Mouse (Mus musculus) thymus, adult 2 months (tissue): ENCODE measurements around the gene Rap2a. TPM values are rescaled to one million over a fixed set of nuclear protein-coding genes. Genes with fewer than 3 reads are reported as not detected.
A peak's percentile ranks its signal among the peaks of the same experiment; 100 is the strongest.

Source experiments
- DNase-seq: peaks from one replicate; pipeline ENCODE4 v3.0.0; 2021
- H3K27ac ChIP-seq: fragments of 200-500 bp; 2 replicates; pipeline ENCODE4 v1.5.1; 2012; ENCODE audit warnings: low read length, control low read depth; ENCODE audit not compliant: control insufficient read depth, insufficient read depth
- H3K27me3 ChIP-seq: fragments of 200-500 bp; 2 replicates; pipeline ENCODE4 v1.6.1; 2012; ENCODE audit warnings: mild to moderate bottlenecking, low read length, moderate library complexity, mixed read lengths; ENCODE audit not compliant: control insufficient read depth, insufficient read depth
- H3K36me3 ChIP-seq: fragments of 200-500 bp; 2 replicates; pipeline ENCODE4 v1.6.1; 2012; ENCODE audit warnings: mild to moderate bottlenecking, low read length, moderate library complexity; ENCODE audit not compliant: control insufficient read depth, insufficient read depth
- H3K4me1 ChIP-seq: fragments of 200-500 bp; replicated peaks from 2 replicates; pipeline ENCODE4 v1.6.1; 2012; ENCODE audit warnings: low read length; ENCODE audit not compliant: control insufficient read depth, insufficient read depth
- H3K4me3 ChIP-seq: fragments of 200-500 bp; 2 replicates; pipeline ENCODE4 v1.5.1; 2012; ENCODE audit warnings: mild to moderate bottlenecking, low read length, control low read depth, moderate library complexity; ENCODE audit not compliant: control insufficient read depth, insufficient read depth
- CTCF ChIP-seq: fragments of 200-500 bp; IDR thresholded peaks from 2 replicates; pipeline ENCODE4 v1.5.1; 2012; ENCODE audit warnings: mild to moderate bottlenecking, control low read depth, low read length, moderate library complexity, borderline replicate concordance; ENCODE audit not compliant: control insufficient read depth, poor library complexity, insufficient read depth; ENCODE audit errors: extremely low read depth
- POLR2A ChIP-seq: fragments of 200-500 bp; IDR thresholded peaks from 2 replicates; pipeline ENCODE4 v1.6.1; 2012; ENCODE audit warnings: mild to moderate bottlenecking, low read length, control low read depth, moderate library complexity; ENCODE audit not compliant: control insufficient read depth, poor library complexity, insufficient read depth; ENCODE audit errors: extremely low read depth
- WGBS: fragments of 180-500 bp; shearing (Covaris S2); methylation state at CpG from one replicate; pipeline ENCODE4 v1.1.7; 2018; 5-methylcytosine and 5-hydroxymethylcytosine counted together
- polyA plus RNA-seq: library from polyadenylated mRNA; depleted of rRNA; stranded (reverse); fragments of >200 nt; gene quantifications from 2 replicates; pipeline ENCODE4 v1.2.3, GENCODE M21; 2012

Rap2a gene
- polyA plus RNA-seq, 1 experiment, result 9.8 TPM

- Histone ChIP-seq H3K36me3 (no peaks in the 10 kb centered on the region), H3K27me3 (no peaks in the 10 kb centered on the region; the same call in 1 of the 2 replicates), H3K27ac (no peak overlapping the region), H3K4me1 (peaks cover 7% of the 10 kb centered on the region), H3K4me3 (no peak overlapping the region)
- no peak for DNase-seq
- 78% methylated on average over 7 of the region's 7 CpGs for WGBS
- TF ChIP-seq CTCF (no peak), POLR2A (no peak)
These were observed 2.0 kb upstream of the Rap2a start for GRCm38 (mm10) chr14:120476186-120476697.

- DNase-seq, result peak; percentile 96
- Histone ChIP-seq H3K4me1 (peaks cover 7% of the 10 kb centered on the region), H3K27me3 (no peaks in the 10 kb centered on the region; the same call in 1 of the 2 replicates), H3K27ac (peak overlapping the region; percentile 56), H3K36me3 (no peaks in the 10 kb centered on the region), H3K4me3 (peak overlapping the region; percentile 53)
- WGBS, result under 1% methylated on average over 46 of the region's 46 CpGs
- TF ChIP-seq POLR2A (peak; percentile 61), CTCF (0 out of 2 replicates have a peak, but pooled peaks have one; percentile 22)
These were observed 809 bp upstream of the Rap2a start for GRCm38 (mm10) chr14:120477288-120477981.

GRCm38 (mm10) chr14:120478641-120479341, 547 bp downstream of the Rap2a start:
- Histone ChIP-seq H3K27ac (no peak overlapping the region; the same call in 1 of the 2 replicates), H3K4me1 (peaks cover 7% of the 10 kb centered on the region), H3K36me3 (no peaks in the 10 kb centered on the region), H3K4me3 (peak overlapping the region; percentile 89), H3K27me3 (no peaks in the 10 kb centered on the region; the same call in 1 of the 2 replicates)
- no peak for DNase-seq
- WGBS, result 1% methylated on average over 62 of the region's 62 CpGs
- TF ChIP-seq POLR2A (no peak), CTCF (no peak)

DNA sequence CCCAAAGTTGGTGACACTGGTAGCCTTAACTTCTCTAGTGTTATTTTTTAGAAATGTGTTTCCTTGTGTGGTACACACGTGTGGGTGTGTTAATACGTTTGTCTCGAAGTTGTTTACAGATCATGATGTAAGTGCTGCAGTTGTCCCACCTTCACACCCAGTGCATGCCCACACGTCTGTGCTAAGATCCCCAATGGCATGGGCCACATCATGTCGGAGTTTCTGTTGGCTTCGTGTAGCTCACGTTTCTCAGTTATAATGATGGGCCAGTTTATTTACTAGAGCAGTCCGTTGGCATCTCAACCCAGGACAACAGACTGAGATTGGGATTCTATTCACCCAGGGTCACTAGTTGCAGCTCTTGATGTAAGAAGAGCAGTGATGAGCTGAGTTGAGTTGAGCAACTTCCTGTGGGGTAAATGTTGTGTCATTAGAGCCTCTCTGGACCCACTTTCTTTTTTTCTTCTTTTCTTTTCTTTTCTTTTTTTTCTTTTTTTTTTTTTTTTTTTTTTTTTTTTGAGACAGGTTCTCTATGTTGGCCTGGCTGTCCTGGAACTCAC, 2.2 kb downstream of the Rap2a start:
- H3K27me3 ChIP-seq, result no peaks in the 10 kb centered on the region; the same call in 1 of the 2 replicates
- 92% methylated on average over 8 of the region's 8 CpGs for WGBS
- H3K27ac ChIP-seq, result no peak overlapping the region
- peaks cover 7% of the 10 kb centered on the region for H3K4me1 ChIP-seq
- TF ChIP-seq CTCF (no peak), POLR2A (no peak)
- no peaks in the 10 kb centered on the region for H3K36me3 ChIP-seq
- no peak overlapping the region for H3K4me3 ChIP-seq
- no peak for DNase-seq

DNA sequence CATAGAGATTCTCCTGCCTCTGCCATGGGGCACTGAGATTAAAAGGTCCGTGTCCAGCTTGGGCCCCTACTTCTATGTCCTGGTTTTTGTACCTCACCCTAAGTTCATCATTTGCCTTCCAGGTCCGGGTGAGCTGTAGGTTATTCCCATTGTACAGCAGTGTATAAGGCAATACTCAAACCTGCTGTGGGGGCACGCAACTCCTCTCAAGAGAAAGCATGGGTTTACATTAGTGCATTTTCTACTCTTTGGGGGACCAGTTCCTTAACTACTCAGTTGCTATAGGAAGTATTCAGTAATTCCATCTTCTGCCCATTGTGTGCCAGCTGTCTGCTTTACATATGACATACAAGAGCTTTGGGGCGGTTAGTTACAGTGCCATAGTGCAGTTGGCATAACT, 2.7 kb downstream of the Rap2a start:
- Histone ChIP-seq H3K4me1 (peaks cover 7% of the 10 kb centered on the region), H3K36me3 (no peaks in the 10 kb centered on the region), H3K27me3 (no peaks in the 10 kb centered on the region; the same call in 1 of the 2 replicates), H3K4me3 (no peak overlapping the region), H3K27ac (no peak overlapping the region)
- no peak for TF ChIP-seq POLR2A
- no peak for TF ChIP-seq CTCF
- 97% methylated on average over 4 of the region's 4 CpGs for WGBS
- no peak for DNase-seq

- Histone ChIP-seq H3K4me1 (no peaks in the 10 kb centered on the region), H3K36me3 (no peaks in the 10 kb centered on the region), H3K4me3 (no peak overlapping the region), H3K27ac (no peak overlapping the region), H3K27me3 (no peaks in the 10 kb centered on the region; the same call in 1 of the 2 replicates)
- TF ChIP-seq POLR2A (no peak), CTCF (no peak)
- WGBS, result 94% methylated on average over 5 of the region's 5 CpGs
- DNase-seq, result no peak
These were observed 6.3 kb downstream of the Rap2a start for GRCm38 (mm10) chr14:120484561-120484960.
